Mouse (Mus musculus) heart, embryonic 10.5 days (tissue): ENCODE data around the gene Pvalb. TPM values are rescaled to one million over a fixed set of nuclear protein-coding genes. Genes with fewer than 3 reads are reported as not detected.

Experiments
- DNase-seq: peaks from one replicate; pipeline ENCODE4 v3.0.0-alpha.2; 2017; ENCODE audit warnings: low spot score
- H3K27ac ChIP-seq: fragments of 300-500 bp; sonication (generic); 2 replicates; pipeline ENCODE4 v1.5.1; 2016; ENCODE audit warnings: mild to moderate bottlenecking
- H3K27me3 ChIP-seq: fragments of 300-500 bp; sonication (generic); 2 replicates; pipeline ENCODE4 v1.6.1; 2016; ENCODE audit warnings: mild to moderate bottlenecking; ENCODE audit not compliant: poor library complexity, insufficient read depth, severe bottlenecking
- H3K36me3 ChIP-seq: fragments of 300-500 bp; sonication (generic); 2 replicates; pipeline ENCODE4 v1.6.1; 2016; ENCODE audit warnings: mild to moderate bottlenecking, moderate library complexity
- H3K4me1 ChIP-seq: fragments of 300-500 bp; sonication (generic); 2 replicates; pipeline ENCODE4 v1.6.1; 2016; ENCODE audit warnings: mild to moderate bottlenecking
- H3K4me3 ChIP-seq: fragments of 300-500 bp; sonication (generic); 2 replicates; pipeline ENCODE4 v1.5.1; 2016; ENCODE audit warnings: mild to moderate bottlenecking, moderate library complexity
- H3K9me3 ChIP-seq: fragments of 300-500 bp; sonication (generic); 2 replicates; pipeline ENCODE4 v1.6.1; 2016; ENCODE audit warnings: mild to moderate bottlenecking, moderate library complexity
- WGBS: fragments of 180-500 bp; shearing (Covaris S2); methylation state at CpG from one replicate; pipeline ENCODE4 v1.1.7; 2016; 5-methylcytosine and 5-hydroxymethylcytosine counted together
- polyA plus RNA-seq: library from polyadenylated mRNA; unstranded; fragments of >200 nt; fragmentation: Nextera tagmentation; extraction: Ambion mirVana; gene quantifications from 2 replicates; pipeline ENCODE4 v1.2.1, GENCODE M21; 2016

The Pvalb gene
- polyA plus RNA-seq, 1 experiment from 2014 or later = 1.3 TPM

GRCm38 (mm10) chr15:78169566-78169965 is 36.6 kb downstream of the Pvalb start:
- H3K9me3 ChIP-seq = no peaks in the 10 kb centered on the region
- H3K27ac ChIP-seq = no peak overlapping the region
- WGBS = 59% methylated on average over 11 of the region's 11 CpGs
- H3K36me3 ChIP-seq = peaks cover 3% of the 10 kb centered on the region; the same call in 1 of the 2 replicates
- DNase-seq = no peak
- H3K4me3 ChIP-seq = no peak overlapping the region
- H3K27me3 ChIP-seq = 0 out of 2 replicates have a peak, but pooled peaks cover 3% of the 10 kb centered on the region
- peaks cover 20% of the 10 kb centered on the region for H3K4me1 ChIP-seq

GRCm38 (mm10) chr15:78165292-78165691 is 40.9 kb downstream of the Pvalb start:
- peaks cover 12% of the 10 kb centered on the region; the same call in 1 of the 2 replicates for H3K36me3 ChIP-seq
- WGBS = 71% methylated on average over 4 of the region's 4 CpGs

GRCm38 (mm10) chr15:78164466-78164865 is 41.7 kb downstream of the Pvalb start:
- Histone ChIP-seq H3K27me3 (no peaks in the 10 kb centered on the region), H3K9me3 (no peaks in the 10 kb centered on the region), H3K4me1 (no peaks in the 10 kb centered on the region), H3K36me3 (peaks cover 12% of the 10 kb centered on the region; the same call in 1 of the 2 replicates), H3K4me3 (no peak overlapping the region), H3K27ac (no peak overlapping the region)
- no peak for DNase-seq
- 87% methylated on average over 11 of the region's 11 CpGs for WGBS

More at GRCm38 (mm10) chr15:78165292-78165691, 40.9 kb downstream of the Pvalb start:
- H3K4me3 ChIP-seq = no peak overlapping the region
- no peaks in the 10 kb centered on the region for H3K9me3 ChIP-seq
- H3K27me3 ChIP-seq = no peaks in the 10 kb centered on the region
- no peaks in the 10 kb centered on the region for H3K4me1 ChIP-seq
- no peak for DNase-seq
- no peak overlapping the region for H3K27ac ChIP-seq

GRCm38 (mm10) chr15:78161946-78162345 is 44.3 kb downstream of the Pvalb start:
- H3K4me1 ChIP-seq = no peaks in the 10 kb centered on the region
- DNase-seq = no peak
- H3K36me3 ChIP-seq = peaks cover 9% of the 10 kb centered on the region; the same call in 1 of the 2 replicates
- H3K9me3 ChIP-seq = no peaks in the 10 kb centered on the region
- no peaks in the 10 kb centered on the region for H3K27me3 ChIP-seq
- H3K27ac ChIP-seq = no peak overlapping the region
- 81% methylated on average over 9 of the region's 9 CpGs for WGBS
- no peak overlapping the region for H3K4me3 ChIP-seq

- Histone ChIP-seq H3K4me3 (no peak overlapping the region), H3K36me3 (peaks cover 2% of the 10 kb centered on the region; the same call in 1 of the 2 replicates), H3K27me3 (no peaks in the 10 kb centered on the region), H3K27ac (no peak overlapping the region), H3K4me1 (no peaks in the 10 kb centered on the region), H3K9me3 (no peaks in the 10 kb centered on the region)
- no peak for DNase-seq
- WGBS = 70% methylated on average over 5 of the region's 5 CpGs
Observed at GRCm38 (mm10) chr15:78158335-78158734, 47.9 kb downstream of the Pvalb start.

GRCm38 (mm10) chr15:78157824-78158223 is 48.4 kb downstream of the Pvalb start:
- Histone ChIP-seq H3K4me1 (no peaks in the 10 kb centered on the region), H3K9me3 (no peaks in the 10 kb centered on the region), H3K27me3 (no peaks in the 10 kb centered on the region), H3K4me3 (no peak overlapping the region), H3K27ac (no peak overlapping the region), H3K36me3 (peaks cover 2% of the 10 kb centered on the region; the same call in 1 of the 2 replicates)
- no peak for DNase-seq
- WGBS = 68% methylated on average over 4 of the region's 4 CpGs

GRCm38 (mm10) chr15:78157330-78157729 is 48.9 kb downstream of the Pvalb start:
- Histone ChIP-seq H3K9me3 (no peaks in the 10 kb centered on the region), H3K4me3 (no peak overlapping the region), H3K4me1 (no peaks in the 10 kb centered on the region), H3K36me3 (peaks cover 2% of the 10 kb centered on the region; the same call in 1 of the 2 replicates), H3K27ac (no peak overlapping the region), H3K27me3 (no peaks in the 10 kb centered on the region)
- no peak for DNase-seq
- WGBS = 78% methylated on average over 8 of the region's 8 CpGs

GRCm38 (mm10) chr15:78155421-78155820 is 50.8 kb downstream of the Pvalb start:
- no peak overlapping the region for H3K27ac ChIP-seq
- no peaks in the 10 kb centered on the region for H3K4me1 ChIP-seq
- H3K27me3 ChIP-seq = no peaks in the 10 kb centered on the region
- H3K9me3 ChIP-seq = no peaks in the 10 kb centered on the region
- no peak overlapping the region for H3K4me3 ChIP-seq
- WGBS = 83% methylated on average over 6 of the region's 6 CpGs
- no peaks in the 10 kb centered on the region for H3K36me3 ChIP-seq
- no peak for DNase-seq

GRCm38 (mm10) chr15:78153045-78153775 is 53.0 kb downstream of the Pvalb start:
- no peak for DNase-seq
- 0 out of 2 replicates have a peak, but pooled peaks cover 5% of the 10 kb centered on the region for H3K27me3 ChIP-seq

GRCm38 (mm10) chr15:78148565-78148964 is 57.6 kb downstream of the Pvalb start:
- no peaks in the 10 kb centered on the region for H3K9me3 ChIP-seq
- peaks cover 10% of the 10 kb centered on the region; the same call in 1 of the 2 replicates for H3K27me3 ChIP-seq
- no peak overlapping the region for H3K4me3 ChIP-seq
- no peak for DNase-seq
- no peaks in the 10 kb centered on the region for H3K36me3 ChIP-seq
- H3K27ac ChIP-seq = no peak overlapping the region
- no peaks in the 10 kb centered on the region for H3K4me1 ChIP-seq
- WGBS = 72% methylated on average over 7 of the region's 7 CpGs

More at GRCm38 (mm10) chr15:78153045-78153775, 53.0 kb downstream of the Pvalb start:
- H3K4me3 ChIP-seq = no peak overlapping the region
- H3K27ac ChIP-seq = no peak overlapping the region
- 57% methylated on average over 11 of the region's 11 CpGs for WGBS
- H3K9me3 ChIP-seq = no peaks in the 10 kb centered on the region
- no peaks in the 10 kb centered on the region for H3K4me1 ChIP-seq
- H3K36me3 ChIP-seq = no peaks in the 10 kb centered on the region

Other genes starting within 250 kb of the Pvalb start
- 1.7 and 2.8 TPM in 2 replicates for gene Foxred2, start 249.7 kb downstream of the Pvalb start, polyA plus RNA-seq
- gene Eif3d, start 235.6 kb downstream of the Pvalb start, polyA plus RNA-seq = 204 and 225 TPM in 2 replicates
- not detected in 2 replicates for gene Cacng2, start 86.4 kb downstream of the Pvalb start, polyA plus RNA-seq
- gene Ift27, start 32.3 kb downstream of the Pvalb start, polyA plus RNA-seq = 49.0 and 60.4 TPM in 2 replicates
- gene Ncf4, start 38.4 kb upstream of the Pvalb start, polyA plus RNA-seq = 7.5 and 12.3 TPM in 2 replicates
- gene Csf2rb2, start 99.3 kb upstream of the Pvalb start, polyA plus RNA-seq = 0.75 and 1.5 TPM in 2 replicates
- gene Csf2rb, start 119.4 kb upstream of the Pvalb start, polyA plus RNA-seq = 8.2 and 9.3 TPM in 2 replicates
- gene Tex33, start 189.5 kb upstream of the Pvalb start, polyA plus RNA-seq = not detected in 2 replicates
- gene Tst, start 199.5 kb upstream of the Pvalb start, polyA plus RNA-seq = 9.5 and 25.6 TPM in 2 replicates
- 0.75 and 1.4 TPM in 2 replicates for gene Mpst, start 200.0 kb upstream of the Pvalb start, polyA plus RNA-seq
- gene Kctd17, start 222.2 kb upstream of the Pvalb start, polyA plus RNA-seq = 23.0 and 30.3 TPM in 2 replicates